Mouse (Mus musculus) midbrain, embryonic 10.5 days (tissue): ENCODE data around the gene Ciz1. TPM values are rescaled to one million over a fixed set of nuclear protein-coding genes. Genes with fewer than 3 reads are reported as not detected.

Experiments
- DNase-seq: peaks from one replicate; pipeline ENCODE4 v3.0.0-alpha.2; 2017; ENCODE audit warnings: low spot score
- H3K27ac ChIP-seq: fragments of 300-500 bp; sonication (generic); replicated peaks from 2 replicates; pipeline ENCODE4 v1.5.1; 2016; ENCODE audit warnings: mild to moderate bottlenecking
- H3K27me3 ChIP-seq: fragments of 300-500 bp; sonication (generic); 2 replicates; pipeline ENCODE4 v1.6.1; 2016; ENCODE audit warnings: low read depth, mild to moderate bottlenecking; ENCODE audit not compliant: poor library complexity, severe bottlenecking
- H3K36me3 ChIP-seq: fragments of 300-500 bp; sonication (generic); 2 replicates; pipeline ENCODE4 v1.6.1; 2016; ENCODE audit warnings: mild to moderate bottlenecking, moderate library complexity
- H3K4me1 ChIP-seq: fragments of 300-500 bp; sonication (generic); 2 replicates; pipeline ENCODE4 v1.6.1; 2016
- H3K4me3 ChIP-seq: fragments of 300-500 bp; sonication (generic); 2 replicates; pipeline ENCODE4 v1.5.1; 2016; ENCODE audit warnings: mild to moderate bottlenecking, moderate library complexity
- H3K9me3 ChIP-seq: fragments of 300-500 bp; sonication (generic); replicated peaks from 2 replicates; pipeline ENCODE4 v1.6.1; 2016; ENCODE audit warnings: mild to moderate bottlenecking
- WGBS: fragments of 180-500 bp; shearing (Covaris S2); methylation state at CpG from one replicate; pipeline ENCODE4 v1.1.7; 2016; 5-methylcytosine and 5-hydroxymethylcytosine counted together
- polyA plus RNA-seq: library from polyadenylated mRNA; unstranded; fragments of >200 nt; fragmentation: Nextera tagmentation; extraction: Ambion mirVana; gene quantifications from 2 replicates; pipeline ENCODE4 v1.2.1, GENCODE M21; 2016

Gene Ciz1
- polyA plus RNA-seq, 1 experiment from 2014 or later, result 60.5 TPM

GRCm38 (mm10) chr2:32381141-32381774 is 29.1 kb downstream of the Ciz1 start:
- Histone ChIP-seq H3K27ac (peak overlapping the region; percentile 61), H3K27me3 (peaks cover 56% of the 10 kb centered on the region), H3K36me3 (peaks cover 39% of the 10 kb centered on the region), H3K9me3 (no peaks in the 10 kb centered on the region), H3K4me3 (peak overlapping the region; percentile 71), H3K4me1 (peaks cover 14% of the 10 kb centered on the region)
- DNase-seq, result no peak
- WGBS, result 1% methylated on average over 27 of the region's 27 CpGs

- Histone ChIP-seq H3K27ac (peak within 1 kb of the TSS; percentile 61), H3K4me1 (peaks cover 14% of the 10 kb centered on the region), H3K36me3 (peaks cover 34% of the 10 kb centered on the region), H3K4me3 (peak within 1 kb of the TSS; percentile 71), H3K9me3 (no peaks in the 10 kb centered on the region), H3K27me3 (peaks cover 56% of the 10 kb centered on the region)
- DNase-seq, result peak; percentile 93
- whole genome bisulfite sequencing, result under 1% methylated on average over 46 of the region's 47 CpGs
Observed at GRCm38 (mm10) chr2:32381775-32382223, 29.7 kb downstream of the Ciz1 start, which contains the start of gene 1110008P14Rik. Gene 1110008P14Rik, minus strand, starts transcription at chr2:32381938.

- Histone ChIP-seq H3K27ac (no peak overlapping the region), H3K4me3 (no peak overlapping the region), H3K27me3 (peaks cover 58% of the 10 kb centered on the region), H3K36me3 (peaks cover 25% of the 10 kb centered on the region), H3K9me3 (no peaks in the 10 kb centered on the region), H3K4me1 (peaks cover 14% of the 10 kb centered on the region)
- WGBS, result 85% methylated on average over 2 of the region's 2 CpGs
- no peak for DNase-seq
Observed at GRCm38 (mm10) chr2:32382689-32383088, 30.6 kb downstream of the Ciz1 start.

- no peak for DNase-seq
- no peaks in the 10 kb centered on the region for H3K4me1 ChIP-seq
- H3K27me3 ChIP-seq, result peaks cover 29% of the 10 kb centered on the region
- H3K4me3 ChIP-seq, result no peak within 1 kb of the TSS
- WGBS, result 78% methylated on average over 5 of the region's 5 CpGs
- H3K36me3 ChIP-seq, result no peaks in the 10 kb centered on the region
- no peaks in the 10 kb centered on the region for H3K9me3 ChIP-seq
- no peak within 1 kb of the TSS for H3K27ac ChIP-seq
Observed at GRCm38 (mm10) chr2:32387706-32388490, 35.8 kb downstream of the Ciz1 start, which contains the start of gene Lcn2. Gene Lcn2, minus strand, starts transcription at chr2:32388252.

- no peaks in the 10 kb centered on the region for H3K36me3 ChIP-seq
- no peak overlapping the region for H3K4me3 ChIP-seq
- H3K27ac ChIP-seq, result no peak overlapping the region
- no peaks in the 10 kb centered on the region for H3K4me1 ChIP-seq
- H3K9me3 ChIP-seq, result no peaks in the 10 kb centered on the region
- 83% methylated on average over 2 of the region's 2 CpGs for WGBS
- DNase-seq, result no peak
- peaks cover 17% of the 10 kb centered on the region for H3K27me3 ChIP-seq
Observed at GRCm38 (mm10) chr2:32389157-32389556, 37.0 kb downstream of the Ciz1 start.

GRCm38 (mm10) chr2:32390871-32391270 is 38.7 kb downstream of the Ciz1 start:
- 76% methylated on average over 8 of the region's 8 CpGs for WGBS
- no peak overlapping the region for H3K27ac ChIP-seq

GRCm38 (mm10) chr2:32392063-32392462 is 39.9 kb downstream of the Ciz1 start:
- H3K36me3 ChIP-seq, result no peaks in the 10 kb centered on the region
- 88% methylated on average over 5 of the region's 5 CpGs for WGBS
- no peaks in the 10 kb centered on the region for H3K9me3 ChIP-seq
- H3K27ac ChIP-seq, result no peak overlapping the region
- H3K4me3 ChIP-seq, result no peak overlapping the region
- H3K27me3 ChIP-seq, result peaks cover 6% of the 10 kb centered on the region; the same call in 1 of the 2 replicates
- H3K4me1 ChIP-seq, result peaks cover 21% of the 10 kb centered on the region
- DNase-seq, result no peak

More at GRCm38 (mm10) chr2:32390871-32391270, 38.7 kb downstream of the Ciz1 start:
- Histone ChIP-seq H3K4me3 (no peak overlapping the region), H3K9me3 (no peaks in the 10 kb centered on the region), H3K4me1 (peaks cover 10% of the 10 kb centered on the region), H3K36me3 (no peaks in the 10 kb centered on the region), H3K27me3 (peaks cover 6% of the 10 kb centered on the region; the same call in 1 of the 2 replicates)
- DNase-seq, result no peak

- 7% methylated on average over 8 of the region's 8 CpGs for WGBS
Observed at GRCm38 (mm10) chr2:32394973-32395372, 42.8 kb downstream of the Ciz1 start.

GRCm38 (mm10) chr2:32395484-32395945 is 43.4 kb downstream of the Ciz1 start, which contains the start of gene Ptges2:
Gene Ptges2, plus strand, starts transcription at chr2:32395896.
- H3K4me3 ChIP-seq, result peak within 1 kb of the TSS; percentile 73
- peaks cover 29% of the 10 kb centered on the region for H3K4me1 ChIP-seq
- no peaks in the 10 kb centered on the region for H3K9me3 ChIP-seq
- DNase-seq, result peak; percentile 91
- H3K27me3 ChIP-seq, result no peaks in the 10 kb centered on the region
- peak within 1 kb of the TSS; percentile 85 for H3K27ac ChIP-seq
- peaks cover 16% of the 10 kb centered on the region for H3K36me3 ChIP-seq
- WGBS, result under 1% methylated on average over 31 of the region's 31 CpGs

More at GRCm38 (mm10) chr2:32394973-32395372, 42.8 kb downstream of the Ciz1 start:
- Histone ChIP-seq H3K36me3 (peaks cover 11% of the 10 kb centered on the region), H3K27ac (peak overlapping the region; percentile 85), H3K9me3 (no peaks in the 10 kb centered on the region), H3K4me1 (peaks cover 29% of the 10 kb centered on the region), H3K4me3 (peak overlapping the region; percentile 73), H3K27me3 (no peaks in the 10 kb centered on the region)
- no peak for DNase-seq

- Histone ChIP-seq H3K27ac (peak overlapping the region; percentile 85), H3K27me3 (no peaks in the 10 kb centered on the region), H3K36me3 (peaks cover 22% of the 10 kb centered on the region), H3K4me3 (peak overlapping the region; percentile 73), H3K9me3 (no peaks in the 10 kb centered on the region), H3K4me1 (peaks cover 29% of the 10 kb centered on the region)
- WGBS, result under 1% methylated on average over 59 of the region's 59 CpGs
- peak; percentile 91 for DNase-seq
Observed at GRCm38 (mm10) chr2:32395946-32396621, 44.0 kb downstream of the Ciz1 start.

GRCm38 (mm10) chr2:32396695-32397094 is 44.6 kb downstream of the Ciz1 start:
- H3K4me1 ChIP-seq, result peaks cover 29% of the 10 kb centered on the region
- H3K4me3 ChIP-seq, result peak overlapping the region; percentile 73
- no peak for DNase-seq
- peaks cover 28% of the 10 kb centered on the region for H3K36me3 ChIP-seq
- WGBS, result under 1% methylated on average over 15 of the region's 15 CpGs
- peak overlapping the region; percentile 85 for H3K27ac ChIP-seq
- no peaks in the 10 kb centered on the region for H3K9me3 ChIP-seq
- no peaks in the 10 kb centered on the region for H3K27me3 ChIP-seq

- H3K4me1 ChIP-seq, result peaks cover 5% of the 10 kb centered on the region
- no peaks in the 10 kb centered on the region for H3K27me3 ChIP-seq
- 28% methylated on average over 2 of the region's 2 CpGs for WGBS
Observed at GRCm38 (mm10) chr2:32404663-32405062, 52.5 kb downstream of the Ciz1 start.

More at GRCm38 (mm10) chr2:32404663-32405062, 52.5 kb downstream of the Ciz1 start:
- Histone ChIP-seq H3K4me3 (no peak overlapping the region), H3K36me3 (peaks cover 29% of the 10 kb centered on the region), H3K9me3 (no peaks in the 10 kb centered on the region), H3K27ac (no peak overlapping the region)
- peak; percentile 91 for DNase-seq
